Mouse (Mus musculus) liver, embryonic 14.5 days (tissue): ENCODE measurements around the gene Ropn1l. TPM values are rescaled to one million over a fixed set of nuclear protein-coding genes. Genes with fewer than 3 reads are reported as not detected.
A peak's percentile ranks its signal among the peaks of the same experiment; 100 is the strongest.

Source experiments
- ATAC-seq: fragments of 200-750 bp; cut with Nextera tagmentation; 2 replicates; pipeline ENCODE4 v1.8.0; 2017; ENCODE audit warnings: moderate number of reproducible peaks, mild to moderate bottlenecking, moderate library complexity; ENCODE audit not compliant: insufficient read depth
- DNase-seq, 3 experiments: peaks; one replicate each; pipeline ENCODE4 v3.0.0-alpha.2; 2012 to 2013; ENCODE audit warnings: low read depth in 3 of 3, low spot score in 3 of 3
- H3K27ac ChIP-seq: fragments of 300-500 bp; sonication (generic); 2 replicates; pipeline ENCODE4 v1.5.1; 2014; ENCODE audit warnings: moderate library complexity, mild to moderate bottlenecking, control low read depth, inconsistent platforms
- H3K27me3 ChIP-seq: fragments of 300-500 bp; sonication (generic); 2 replicates; pipeline ENCODE4 v1.6.1; 2014; ENCODE audit warnings: mild to moderate bottlenecking, low read length, moderate library complexity; ENCODE audit not compliant: control insufficient read depth, insufficient read depth
- H3K36me3 ChIP-seq: fragments of 300-500 bp; sonication (generic); replicated peaks from 2 replicates; pipeline ENCODE4 v1.6.1; 2014; ENCODE audit warnings: low read depth; ENCODE audit not compliant: control insufficient read depth, insufficient read depth
- H3K4me1 ChIP-seq, 2 experiments: fragments of 200-500 bp in 1 of 2; fragments of 300-500 bp in 1 of 2; sonication (generic) in 1 of 2; replicated peaks; 2 replicates each; pipeline ENCODE4 v1.6.1; 2012 to 2014; ENCODE audit warnings: antibody characterized with exemption in 1 of 2, inconsistent platforms in 1 of 2, low read length in 1 of 2; ENCODE audit not compliant: control insufficient read depth in 2 of 2, insufficient read depth in 2 of 2
- H3K4me2 ChIP-seq: fragments of 300-500 bp; sonication (generic); 2 replicates; pipeline ENCODE4 v1.6.1; 2014; ENCODE audit warnings: low read depth, mild to moderate bottlenecking, control low read depth, moderate library complexity
- H3K4me3 ChIP-seq, 2 experiments: fragments of 200-500 bp in 1 of 2; fragments of 300-500 bp in 1 of 2; sonication (generic) in 1 of 2; 2 replicates each; pipeline ENCODE4 v1.5.1; 2012 to 2014; ENCODE audit warnings: low read depth in 2 of 2, low read length in 2 of 2, mild to moderate bottlenecking in 2 of 2, control low read depth in 1 of 2, inconsistent platforms in 1 of 2, moderate library complexity in 1 of 2; ENCODE audit not compliant: insufficient read depth in 1 of 2
- H3K9ac ChIP-seq: fragments of 300-500 bp; sonication (generic); replicated peaks from 2 replicates; pipeline ENCODE4 v1.6.1; 2014; ENCODE audit warnings: mild to moderate bottlenecking, control low read depth, moderate library complexity
- H3K9me3 ChIP-seq: fragments of 300-500 bp; sonication (generic); 2 replicates; pipeline ENCODE4 v1.6.1; 2016; ENCODE audit warnings: low read length, mixed read lengths; ENCODE audit not compliant: control insufficient read depth
- CTCF ChIP-seq: IDR thresholded peaks from 2 replicates; pipeline ENCODE4 v1.5.1; 2016; ENCODE audit warnings: antibody characterized with exemption, low read depth, control low read depth
- EP300 ChIP-seq: IDR thresholded peaks from 2 replicates; pipeline ENCODE4 v1.6.1; 2016; ENCODE audit warnings: antibody characterized with exemption, low read depth
- WGBS: fragments of 180-500 bp; shearing (Covaris S2); extraction: QIAGEN DNeasy Blood & Tissue Kit; methylation state at CpG from one replicate; pipeline ENCODE4 v1.1.7; 2014; ENCODE audit not compliant: insufficient replicate concordance; 5-methylcytosine and 5-hydroxymethylcytosine counted together
- polyA plus RNA-seq, 2 experiments: library from polyadenylated mRNA; depleted of rRNA in 1 of 2; stranded (reverse) in 1 of 2; unstranded in 1 of 2; fragments of >200 nt; fragmentation: Nextera tagmentation in 1 of 2; extraction: Ambion mirVana in 1 of 2; gene quantifications; 2 replicates each; pipeline versions ENCODE4 v1.2.1 to v1.2.3; 2012 to 2014

The Ropn1l gene
- polyA plus RNA-seq (2012; rRNA removed) (0.86 and 1.0 TPM in 2 replicates), polyA plus RNA-seq (2014; fragmentation: Nextera tagmentation; extraction: Ambion mirVana) (1.9 and 2.7 TPM in 2 replicates)

DNA sequence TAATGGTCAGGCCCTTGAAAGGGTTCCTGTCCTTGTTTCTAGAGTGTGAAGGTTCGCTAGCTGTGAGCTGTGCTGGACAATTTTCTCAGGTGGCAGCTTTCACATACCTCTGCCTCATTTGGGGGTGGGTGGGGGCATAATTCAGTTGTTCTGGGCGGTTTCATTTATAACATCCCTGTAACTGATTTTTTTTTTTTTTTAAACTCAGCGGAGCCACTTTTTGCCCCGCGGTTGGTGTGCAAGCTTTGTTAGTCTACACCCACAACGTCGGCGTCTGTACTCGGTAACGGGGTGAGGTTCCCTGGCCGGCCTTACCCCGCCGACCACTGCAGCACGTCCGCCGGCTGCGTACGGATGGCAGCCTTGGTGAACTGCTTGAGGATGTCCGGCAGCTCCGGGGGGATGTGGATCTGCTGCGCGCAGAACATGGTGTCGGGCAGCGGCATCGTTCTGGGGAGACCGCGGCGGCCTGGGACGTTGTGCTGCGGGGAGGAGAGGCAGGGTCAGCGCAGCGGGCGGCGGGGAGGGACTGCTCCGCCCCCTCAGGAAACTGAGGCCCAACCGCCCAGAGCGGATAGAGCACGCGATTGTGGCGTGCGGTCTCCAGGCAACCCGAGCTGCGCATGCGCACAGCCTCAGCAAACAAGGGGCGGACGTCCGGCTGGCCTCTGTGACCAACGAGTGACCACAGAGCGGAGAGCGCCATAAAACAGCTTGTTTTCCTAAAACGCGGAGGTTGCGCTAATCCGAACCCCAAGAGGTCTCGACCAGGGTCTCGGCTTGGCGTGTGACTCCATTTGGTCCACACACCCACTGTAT, at the start of gene Ropn1l:
Gene Ropn1l (minus strand): TSS at position 640 of the 819 bp plus-strand sequence.
- peak; percentile 86 for ATAC-seq
- Histone ChIP-seq H3K9ac (peak within 1 kb of the TSS; percentile 72), H3K27me3 (no peaks in the 10 kb centered on the region), H3K4me3 (peak within 1 kb of the TSS; percentile 64 to 73), H3K9me3 (no peaks in the 10 kb centered on the region), H3K4me1 (peaks cover 4 to 19% of the 10 kb centered on the region in 2 experiments; a peak in 3 of 4 replicates), H3K27ac (no peak within 1 kb of the TSS; the same call in 1 of the 2 replicates), H3K4me2 (peak within 1 kb of the TSS; percentile 94), H3K36me3 (peaks cover 9% of the 10 kb centered on the region)
- TF ChIP-seq EP300 (no peak), CTCF (no peak)
- under 1% methylated on average over 57 of the region's 57 CpGs for WGBS
- DNase-seq: peak; percentile 51 to 66 (median 65)

DNA sequence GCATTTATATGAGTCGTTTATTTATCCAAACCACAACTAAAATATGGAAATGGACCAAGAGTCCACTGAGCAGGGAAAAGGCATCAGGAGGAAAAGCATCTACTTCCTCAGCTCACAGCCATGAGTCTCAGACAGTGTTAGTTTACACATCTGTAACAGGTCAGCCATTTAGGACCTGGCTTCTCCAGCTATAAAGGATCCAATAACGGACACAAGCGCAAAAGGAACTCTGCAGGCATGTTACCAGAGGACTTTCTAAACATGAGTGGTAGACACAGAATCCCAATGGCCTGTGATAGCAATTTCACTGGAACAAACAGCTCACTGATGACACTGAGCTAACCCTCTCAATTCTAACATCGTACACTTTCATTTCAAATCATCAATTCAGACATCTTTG, 49.5 kb upstream of the Ropn1l start:
- Histone ChIP-seq H3K36me3 (peaks cover 14% of the 10 kb centered on the region), H3K4me2 (no peak overlapping the region), H3K4me3 (no peak overlapping the region), H3K27ac (no peak overlapping the region), H3K27me3 (no peaks in the 10 kb centered on the region), H3K4me1 (peaks cover 6 to 8% of the 10 kb centered on the region in 2 experiments), H3K9me3 (no peaks in the 10 kb centered on the region), H3K9ac (no peak overlapping the region)
- DNase-seq (no peak), ATAC-seq (no peak)
- 80% methylated on average over 4 of the region's 4 CpGs for WGBS
- TF ChIP-seq EP300 (no peak), CTCF (no peak)

- no peak overlapping the region for H3K9ac ChIP-seq
- no peak overlapping the region for H3K27ac ChIP-seq
- no peaks in the 10 kb centered on the region for H3K27me3 ChIP-seq
- ATAC-seq (no peak), DNase-seq (no peak)
- H3K4me2 ChIP-seq: no peak overlapping the region
- peaks cover 18% of the 10 kb centered on the region for H3K36me3 ChIP-seq
- peaks cover 6 to 8% of the 10 kb centered on the region in 2 experiments for H3K4me1 ChIP-seq
- H3K9me3 ChIP-seq: no peaks in the 10 kb centered on the region
- WGBS: 61% methylated on average over 1 of the region's 1 CpGs
- H3K4me3 ChIP-seq: no peak overlapping the region
- TF ChIP-seq EP300 (no peak), CTCF (no peak)
These were observed 48.8 kb upstream of the Ropn1l start for GRCm38 (mm10) chr15:31502313-31502712.

GRCm38 (mm10) chr15:31494803-31495202, 41.3 kb upstream of the Ropn1l start:
- peaks cover 34% of the 10 kb centered on the region for H3K36me3 ChIP-seq
- no peak for TF ChIP-seq CTCF
- TF ChIP-seq EP300: no peak
- no peak overlapping the region for H3K9ac ChIP-seq
- WGBS: 89% methylated on average over 9 of the region's 9 CpGs
- no peaks in the 10 kb centered on the region for H3K9me3 ChIP-seq
- no peak overlapping the region for H3K4me3 ChIP-seq
- H3K4me2 ChIP-seq: no peak overlapping the region
- DNase-seq (no peak), ATAC-seq (no peak)
- no peak overlapping the region for H3K27ac ChIP-seq
- no peaks in the 10 kb centered on the region for H3K4me1 ChIP-seq
- no peaks in the 10 kb centered on the region for H3K27me3 ChIP-seq

DNA sequence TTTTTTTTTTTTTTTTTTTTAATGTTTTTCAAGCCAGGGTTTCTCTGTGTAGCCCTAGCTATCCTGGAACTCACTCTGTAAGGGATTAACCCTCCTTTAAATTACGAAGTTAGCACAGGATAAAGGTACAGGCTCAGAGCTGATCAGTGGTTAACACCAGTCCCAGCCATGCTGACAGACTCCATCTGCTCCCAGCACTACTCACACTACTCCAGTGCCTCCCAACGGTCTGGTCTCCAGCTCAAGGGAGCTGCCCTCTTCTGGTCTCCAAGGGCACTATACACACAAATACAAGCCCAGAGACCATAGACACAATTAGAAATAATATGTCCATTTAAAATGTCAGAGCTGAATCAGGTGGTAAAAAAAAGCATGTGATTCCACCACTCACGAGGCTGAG, 40.8 kb upstream of the Ropn1l start:
- no peak for ATAC-seq
- peaks cover 37% of the 10 kb centered on the region for H3K36me3 ChIP-seq
- no peak overlapping the region for H3K4me2 ChIP-seq
- DNase-seq: no peak
- TF ChIP-seq EP300 (no peak), CTCF (0 out of 2 replicates have a peak, but pooled peaks have one; percentile 16)
- H3K4me1 ChIP-seq: no peaks in the 10 kb centered on the region
- H3K9ac ChIP-seq: no peak overlapping the region
- H3K27me3 ChIP-seq: no peaks in the 10 kb centered on the region
- no peak overlapping the region for H3K27ac ChIP-seq
- H3K9me3 ChIP-seq: no peaks in the 10 kb centered on the region
- WGBS: 75% methylated on average over 3 of the region's 3 CpGs
- H3K4me3 ChIP-seq: no peak overlapping the region
